Mouse (Mus musculus): ENCODE measurements at regions not wholly inside any gene's neighbourhood (a gene's known extent, or its start where the extent isn't known, plus 50 kb on each side); places are given as distances from the start of the nearest gene placed in this dataset.

GRCm38 (mm10) chr14:61971100-61972088 lies 321.0 kb upstream of the Rnaseh2b start:
- Histone ChIP-seq H3K27me3 (ENCODE audit: control insufficient read depth, insufficient read depth, low read length) (peaks cover 2% of the 10 kb centered on the region; the same call in 1 of the 2 replicates), H3K4me1 (ENCODE audit: control insufficient read depth, insufficient read depth, low read length) (no peaks in the 10 kb centered on the region), H3K27ac (replicated peaks; ENCODE audit: insufficient read depth, low read depth, low read length) (peak overlapping the region; percentile 67), H3K4me3 (ENCODE audit: insufficient read depth, low read depth, low read length) (no peak overlapping the region; the same call in 1 of the 2 replicates), H3K79me2 (ENCODE audit: control insufficient read depth, insufficient read depth, low read length) (no peaks in the 10 kb centered on the region), H3K36me3 (ENCODE audit: control insufficient read depth, insufficient read depth, low read length) (no peaks in the 10 kb centered on the region), H3K9ac (ENCODE audit: low read depth, low read length) (no peak overlapping the region)
- 76% methylated on average over 14 of the region's 14 CpGs for WGBS
- peak; percentile 31 for DNase-seq (ENCODE audit: extremely low read depth, low read depth, low spot score)
- no peak for TF ChIP-seq CTCF (IDR thresholded peaks at IDR 0.05; ENCODE audit: low read depth, low read length)
- TF ChIP-seq POLR2A (IDR thresholded peaks at IDR 0.05; ENCODE audit: extremely low read depth, insufficient read depth, low read length) = no peak

- Histone ChIP-seq H3K27me3 (ENCODE audit: control insufficient read depth, insufficient read depth, low read length) (peaks cover 2% of the 10 kb centered on the region; the same call in 1 of the 2 replicates), H3K79me2 (ENCODE audit: control insufficient read depth, insufficient read depth, low read length) (no peaks in the 10 kb centered on the region), H3K4me1 (ENCODE audit: control insufficient read depth, insufficient read depth, low read length) (no peaks in the 10 kb centered on the region), H3K4me3 (ENCODE audit: insufficient read depth, low read depth, low read length) (no peak overlapping the region), H3K36me3 (ENCODE audit: control insufficient read depth, insufficient read depth, low read length) (no peaks in the 10 kb centered on the region), H3K9ac (ENCODE audit: low read depth, low read length) (no peak overlapping the region), H3K27ac (replicated peaks; ENCODE audit: insufficient read depth, low read depth, low read length) (no peak overlapping the region)
- DNase-seq (ENCODE audit: extremely low read depth, low read depth, low spot score) = no peak
- TF ChIP-seq CTCF (IDR thresholded peaks at IDR 0.05; ENCODE audit: low read depth, low read length) = no peak
- TF ChIP-seq POLR2A (IDR thresholded peaks at IDR 0.05; ENCODE audit: extremely low read depth, insufficient read depth, low read length) = no peak
- 81% methylated on average over 6 of the region's 6 CpGs for WGBS
Measured at GRCm38 (mm10) chr14:61975301-61975732, 317.1 kb upstream of the Rnaseh2b start.

GRCm38 (mm10) chr14:61980581-61980980 lies 311.8 kb upstream of the Rnaseh2b start:
- Histone ChIP-seq H3K4me3 (ENCODE audit: insufficient read depth, low read depth, low read length) (no peak overlapping the region), H3K4me1 (ENCODE audit: control insufficient read depth, insufficient read depth, low read length) (no peaks in the 10 kb centered on the region), H3K36me3 (ENCODE audit: control insufficient read depth, insufficient read depth, low read length) (no peaks in the 10 kb centered on the region), H3K27ac (replicated peaks; ENCODE audit: insufficient read depth, low read depth, low read length) (no peak overlapping the region), H3K27me3 (ENCODE audit: control insufficient read depth, insufficient read depth, low read length) (no peaks in the 10 kb centered on the region), H3K9ac (ENCODE audit: low read depth, low read length) (no peak overlapping the region), H3K79me2 (ENCODE audit: control insufficient read depth, insufficient read depth, low read length) (no peaks in the 10 kb centered on the region)
- TF ChIP-seq CTCF (IDR thresholded peaks at IDR 0.05; ENCODE audit: low read depth, low read length) = no peak
- TF ChIP-seq POLR2A (IDR thresholded peaks at IDR 0.05; ENCODE audit: extremely low read depth, insufficient read depth, low read length) = no peak
- 82% methylated on average over 3 of the region's 3 CpGs for WGBS
- DNase-seq (ENCODE audit: extremely low read depth, low read depth, low spot score) = no peak

GRCm38 (mm10) chr14:61985575-61985974 lies 306.8 kb upstream of the Rnaseh2b start:
- no peaks in the 10 kb centered on the region for H3K27me3 ChIP-seq (ENCODE audit: control insufficient read depth, insufficient read depth, low read length)
- no peak overlapping the region for H3K9ac ChIP-seq (ENCODE audit: low read depth, low read length)
- DNase-seq (ENCODE audit: extremely low read depth, low read depth, low spot score) = no peak
- no peaks in the 10 kb centered on the region for H3K4me1 ChIP-seq (ENCODE audit: control insufficient read depth, insufficient read depth, low read length)
- WGBS = 73% methylated on average over 3 of the region's 3 CpGs
- H3K36me3 ChIP-seq (ENCODE audit: control insufficient read depth, insufficient read depth, low read length) = no peaks in the 10 kb centered on the region
- no peaks in the 10 kb centered on the region for H3K79me2 ChIP-seq (ENCODE audit: control insufficient read depth, insufficient read depth, low read length)
- no peak for TF ChIP-seq POLR2A (IDR thresholded peaks at IDR 0.05; ENCODE audit: extremely low read depth, insufficient read depth, low read length)
- no peak for TF ChIP-seq CTCF (IDR thresholded peaks at IDR 0.05; ENCODE audit: low read depth, low read length)
- no peak overlapping the region for H3K4me3 ChIP-seq (ENCODE audit: insufficient read depth, low read depth, low read length)
- no peak overlapping the region for H3K27ac ChIP-seq (replicated peaks; ENCODE audit: insufficient read depth, low read depth, low read length)

- no peak overlapping the region for H3K9ac ChIP-seq (ENCODE audit: low read depth, low read length)
- H3K27me3 ChIP-seq (ENCODE audit: control insufficient read depth, insufficient read depth, low read length) = no peaks in the 10 kb centered on the region
- H3K36me3 ChIP-seq (ENCODE audit: control insufficient read depth, insufficient read depth, low read length) = no peaks in the 10 kb centered on the region
- no peak overlapping the region for H3K4me3 ChIP-seq (ENCODE audit: insufficient read depth, low read depth, low read length)
- H3K4me1 ChIP-seq (ENCODE audit: control insufficient read depth, insufficient read depth, low read length) = no peaks in the 10 kb centered on the region
- WGBS = 91% methylated on average over 13 of the region's 13 CpGs
- H3K79me2 ChIP-seq (ENCODE audit: control insufficient read depth, insufficient read depth, low read length) = no peaks in the 10 kb centered on the region
- no peak for DNase-seq (ENCODE audit: extremely low read depth, low read depth, low spot score)
- no peak for TF ChIP-seq CTCF (IDR thresholded peaks at IDR 0.05; ENCODE audit: low read depth, low read length)
- TF ChIP-seq POLR2A (IDR thresholded peaks at IDR 0.05; ENCODE audit: extremely low read depth, insufficient read depth, low read length) = no peak
- no peak overlapping the region for H3K27ac ChIP-seq (replicated peaks; ENCODE audit: insufficient read depth, low read depth, low read length)
Measured at GRCm38 (mm10) chr14:61986203-61986602, 306.2 kb upstream of the Rnaseh2b start.

- no peaks in the 10 kb centered on the region; the same call in 1 of the 2 replicates for H3K27me3 ChIP-seq (ENCODE audit: control insufficient read depth, insufficient read depth, low read length)
- 94% methylated on average over 1 of the region's 1 CpGs for WGBS
- DNase-seq (ENCODE audit: extremely low read depth, low read depth, low spot score) = no peak
- TF ChIP-seq CTCF (IDR thresholded peaks at IDR 0.05; ENCODE audit: low read depth, low read length) = no peak
- no peak for TF ChIP-seq POLR2A (IDR thresholded peaks at IDR 0.05; ENCODE audit: extremely low read depth, insufficient read depth, low read length)
- H3K4me1 ChIP-seq (ENCODE audit: control insufficient read depth, insufficient read depth, low read length) = no peaks in the 10 kb centered on the region
- no peak overlapping the region for H3K9ac ChIP-seq (ENCODE audit: low read depth, low read length)
- H3K4me3 ChIP-seq (ENCODE audit: insufficient read depth, low read depth, low read length) = no peak overlapping the region
- H3K79me2 ChIP-seq (ENCODE audit: control insufficient read depth, insufficient read depth, low read length) = no peaks in the 10 kb centered on the region
- H3K27ac ChIP-seq (replicated peaks; ENCODE audit: insufficient read depth, low read depth, low read length) = no peak overlapping the region
- no peaks in the 10 kb centered on the region for H3K36me3 ChIP-seq (ENCODE audit: control insufficient read depth, insufficient read depth, low read length)
Measured at GRCm38 (mm10) chr14:61995253-61995652, 297.1 kb upstream of the Rnaseh2b start.

Data from liver, adult 2 months (tissue).